18 mouse cellular contexts compared by ENCODE assay signal in genomic region chr5:6870970-6871369, GRCm38 (mm10).
"Had no signal": no experiment of that assay in that cellular context is flagged by ENCODE, and none has a peak within 500 bp of the region (broad histone marks: within the 10 kb centered on the region; RNA-seq: fewer than 3 reads in every experiment).

No protein-coding gene starts in this region.

- H3K4me1 ChIP-seq: lung, embryonic 15.5 days; megakaryocyte, embryonic 14.5 days; midbrain, embryonic 13.5 days; midbrain, embryonic 15.5 days; neural tube, embryonic 12.5 days; stomach, embryonic 15.5 days had no signal

- H3K9me3 ChIP-seq: lung, embryonic 15.5 days; megakaryocyte, embryonic 14.5 days; midbrain, embryonic 13.5 days; midbrain, embryonic 15.5 days; neural tube, embryonic 12.5 days; stomach, embryonic 15.5 days had no signal

- H3K4me3 ChIP-seq: lung, embryonic 15.5 days; megakaryocyte, embryonic 14.5 days; midbrain, embryonic 13.5 days; midbrain, embryonic 15.5 days; neural tube, embryonic 12.5 days; stomach, embryonic 15.5 days had no signal

- H3K9ac ChIP-seq: liver, postnatal 0 days; lung, embryonic 15.5 days; midbrain, embryonic 13.5 days; midbrain, embryonic 15.5 days; neural tube, embryonic 12.5 days; stomach, embryonic 15.5 days had no signal

- DNase-seq: liver, postnatal 0 days; lung, adult 2 months; lung, postnatal 14 days; lung, postnatal 36 days; right cerebral cortex, postnatal 14 days; thymus, adult 18-20 months; thymus, postnatal 14 days; thymus, postnatal 36 days had no signal

- H3K36me3 ChIP-seq: lung, embryonic 15.5 days; midbrain, embryonic 13.5 days; midbrain, embryonic 15.5 days; neural tube, embryonic 12.5 days; stomach, embryonic 15.5 days had no signal

- ATAC-seq: liver, postnatal 0 days; lung, postnatal 0 days; midbrain, embryonic 13.5 days; midbrain, embryonic 15.5 days had no signal

- H3K27ac ChIP-seq: lung, embryonic 15.5 days; macrophage; midbrain, embryonic 13.5 days; midbrain, embryonic 15.5 days; neural tube, embryonic 12.5 days; stomach, embryonic 15.5 days; stomach, postnatal 0 days had no signal

- H3K4me2 ChIP-seq: lung, embryonic 15.5 days; midbrain, embryonic 11.5 days; midbrain, embryonic 13.5 days; midbrain, embryonic 15.5 days; neural tube, embryonic 12.5 days; stomach, embryonic 15.5 days had no signal

- H3K27me3 ChIP-seq: lung, embryonic 15.5 days; megakaryocyte, embryonic 14.5 days; midbrain, embryonic 13.5 days; midbrain, embryonic 15.5 days; neural tube, embryonic 12.5 days; stomach, embryonic 15.5 days had no signal
